Mouse (Mus musculus): Measurements from ENCODE around the gene Rab10.

GRCm38 (mm10) chr12:3338931-3339330 lies 29.2 kb upstream of the Rab10 start:
- TF ChIP-seq CTCF (IDR thresholded peaks at IDR 0.05; ENCODE audit: borderline replicate concordance, insufficient read depth, low read length): no peak
- TF ChIP-seq POLR2A (IDR thresholded peaks at IDR 0.05; ENCODE audit: low read depth, low read length): no peak
